Mouse (Mus musculus) stomach, embryonic 15.5 days (tissue): ENCODE results near the gene Lama4. TPM values are rescaled to one million over a fixed set of nuclear protein-coding genes. Genes with fewer than 3 reads are reported as not detected.

Source experiments
- ATAC-seq: fragments of 200-750 bp; cut with Nextera tagmentation; 2 replicates; pipeline ENCODE4 v1.8.0; 2017; ENCODE audit warnings: low read depth, moderate number of reproducible peaks, moderate TSS enrichment; ENCODE audit not compliant: insufficient read depth, low FRiP score
- H3K27ac ChIP-seq: fragments of 300-500 bp; sonication (generic); 2 replicates; pipeline ENCODE4 v1.5.1; 2015; ENCODE audit warnings: mild to moderate bottlenecking, inconsistent platforms
- H3K27me3 ChIP-seq: fragments of 300-500 bp; sonication (generic); replicated peaks from 2 replicates; pipeline ENCODE4 v1.6.1; 2015; ENCODE audit warnings: inconsistent platforms
- H3K36me3 ChIP-seq: fragments of 300-500 bp; sonication (generic); 2 replicates; pipeline ENCODE4 v1.6.1; 2015; ENCODE audit warnings: inconsistent platforms
- H3K4me1 ChIP-seq: fragments of 300-500 bp; sonication (generic); 2 replicates; pipeline ENCODE4 v1.6.1; 2015; ENCODE audit warnings: inconsistent platforms
- H3K4me2 ChIP-seq: fragments of 300-500 bp; sonication (generic); 2 replicates; pipeline ENCODE4 v1.6.1; 2015; ENCODE audit warnings: mild to moderate bottlenecking, inconsistent platforms
- H3K4me3 ChIP-seq: fragments of 300-500 bp; sonication (generic); replicated peaks from 2 replicates; pipeline ENCODE4 v1.5.1; 2015; ENCODE audit warnings: inconsistent platforms
- H3K9ac ChIP-seq: fragments of 300-500 bp; sonication (generic); 2 replicates; pipeline ENCODE4 v1.6.1; 2015; ENCODE audit warnings: inconsistent platforms
- H3K9me3 ChIP-seq: fragments of 300-500 bp; sonication (generic); 2 replicates; pipeline ENCODE4 v1.6.1; 2016; ENCODE audit warnings: inconsistent platforms
- WGBS: fragments of 180-500 bp; shearing (Covaris S2); methylation state at CpG from one replicate; pipeline ENCODE4 v1.1.7; 2015; 5-methylcytosine and 5-hydroxymethylcytosine counted together
- polyA plus RNA-seq: library from polyadenylated mRNA; unstranded; fragments of >200 nt; fragmentation: Nextera tagmentation; extraction: Ambion mirVana; gene quantifications from 2 replicates; pipeline ENCODE4 v1.2.1, GENCODE M21; 2015

Lama4 gene
- polyA plus RNA-seq, 1 experiment from 2014 or later, result 52.5 TPM

- Histone ChIP-seq H3K9ac (no peak overlapping the region), H3K27me3 (no peaks in the 10 kb centered on the region), H3K36me3 (no peaks in the 10 kb centered on the region), H3K4me2 (peak overlapping the region; percentile 21; the same call in 1 of the 2 replicates), H3K4me1 (no peaks in the 10 kb centered on the region), H3K9me3 (no peaks in the 10 kb centered on the region), H3K27ac (peak overlapping the region; percentile 51; the same call in 1 of the 2 replicates), H3K4me3 (no peak overlapping the region)
- 49% methylated on average over 7 of the region's 7 CpGs for WGBS
- ATAC-seq, result no peak
Observed at GRCm38 (mm10) chr10:38972221-38972946, 7.1 kb downstream of the Lama4 start.

GRCm38 (mm10) chr10:38973016-38973415 lies 7.7 kb downstream of the Lama4 start:
- no peaks in the 10 kb centered on the region for H3K9me3 ChIP-seq
- no peak for ATAC-seq
- peak overlapping the region; percentile 51; the same call in 1 of the 2 replicates for H3K27ac ChIP-seq
- WGBS, result 30% methylated on average over 4 of the region's 4 CpGs
- H3K9ac ChIP-seq, result no peak overlapping the region
- H3K36me3 ChIP-seq, result no peaks in the 10 kb centered on the region
- H3K27me3 ChIP-seq, result no peaks in the 10 kb centered on the region
- H3K4me1 ChIP-seq, result no peaks in the 10 kb centered on the region
- no peak overlapping the region for H3K4me3 ChIP-seq
- H3K4me2 ChIP-seq, result no peak overlapping the region

- Histone ChIP-seq H3K36me3 (no peaks in the 10 kb centered on the region), H3K4me1 (no peaks in the 10 kb centered on the region), H3K4me2 (no peak overlapping the region), H3K9ac (no peak overlapping the region), H3K27me3 (no peaks in the 10 kb centered on the region), H3K27ac (no peak overlapping the region), H3K9me3 (no peaks in the 10 kb centered on the region), H3K4me3 (no peak overlapping the region)
- 55% methylated on average over 1 of the region's 1 CpGs for WGBS
- ATAC-seq, result no peak
Observed at GRCm38 (mm10) chr10:38978195-38978594, 12.9 kb downstream of the Lama4 start.

- 43% methylated on average over 5 of the region's 5 CpGs for WGBS
- H3K4me2 ChIP-seq, result no peak overlapping the region
- no peaks in the 10 kb centered on the region for H3K27me3 ChIP-seq
- peaks cover 5% of the 10 kb centered on the region; the same call in 1 of the 2 replicates for H3K4me1 ChIP-seq
- no peak overlapping the region for H3K27ac ChIP-seq
- H3K9me3 ChIP-seq, result no peaks in the 10 kb centered on the region
- H3K36me3 ChIP-seq, result no peaks in the 10 kb centered on the region
- no peak for ATAC-seq
- no peak overlapping the region for H3K4me3 ChIP-seq
- no peak overlapping the region for H3K9ac ChIP-seq
Observed at GRCm38 (mm10) chr10:38979699-38980098, 14.4 kb downstream of the Lama4 start.

GRCm38 (mm10) chr10:38980980-38981379 lies 15.7 kb downstream of the Lama4 start:
- no peaks in the 10 kb centered on the region for H3K36me3 ChIP-seq
- ATAC-seq, result no peak
- WGBS, result 58% methylated on average over 3 of the region's 3 CpGs
- H3K9ac ChIP-seq, result no peak overlapping the region
- H3K4me2 ChIP-seq, result no peak overlapping the region
- no peak overlapping the region for H3K27ac ChIP-seq
- H3K9me3 ChIP-seq, result no peaks in the 10 kb centered on the region
- no peak overlapping the region for H3K4me3 ChIP-seq
- no peaks in the 10 kb centered on the region for H3K27me3 ChIP-seq
- peaks cover 5% of the 10 kb centered on the region; the same call in 1 of the 2 replicates for H3K4me1 ChIP-seq

GRCm38 (mm10) chr10:38984358-38985075 lies 19.2 kb downstream of the Lama4 start:
- no peaks in the 10 kb centered on the region for H3K36me3 ChIP-seq
- WGBS, result 21% methylated on average over 4 of the region's 4 CpGs
- ATAC-seq, result no peak
- H3K4me2 ChIP-seq, result 0 out of 2 replicates have a peak overlapping the region, but pooled peaks have one; percentile 5
- H3K27ac ChIP-seq, result peak overlapping the region; percentile 68
- 0 out of 2 replicates have a peak overlapping the region, but pooled peaks have one; percentile 4 for H3K9ac ChIP-seq
- H3K27me3 ChIP-seq, result no peaks in the 10 kb centered on the region
- no peaks in the 10 kb centered on the region for H3K9me3 ChIP-seq
- peaks cover 5% of the 10 kb centered on the region; the same call in 1 of the 2 replicates for H3K4me1 ChIP-seq
- no peak overlapping the region for H3K4me3 ChIP-seq

- Histone ChIP-seq H3K4me3 (no peak overlapping the region), H3K36me3 (no peaks in the 10 kb centered on the region), H3K9ac (no peak overlapping the region), H3K27me3 (no peaks in the 10 kb centered on the region), H3K27ac (peak overlapping the region; percentile 18; the same call in 1 of the 2 replicates), H3K4me1 (peaks cover 5% of the 10 kb centered on the region; the same call in 1 of the 2 replicates), H3K9me3 (no peaks in the 10 kb centered on the region), H3K4me2 (no peak overlapping the region)
- WGBS, result 61% methylated on average over 3 of the region's 3 CpGs
- no peak for ATAC-seq
Observed at GRCm38 (mm10) chr10:38986053-38986452, 20.7 kb downstream of the Lama4 start.

GRCm38 (mm10) chr10:38992827-38993226 lies 27.5 kb downstream of the Lama4 start:
- Histone ChIP-seq H3K27ac (no peak overlapping the region), H3K9me3 (no peaks in the 10 kb centered on the region), H3K4me2 (no peak overlapping the region), H3K36me3 (no peaks in the 10 kb centered on the region), H3K9ac (no peak overlapping the region), H3K4me1 (no peaks in the 10 kb centered on the region), H3K4me3 (no peak overlapping the region), H3K27me3 (no peaks in the 10 kb centered on the region)
- ATAC-seq, result no peak
- 90% methylated on average over 1 of the region's 1 CpGs for WGBS

GRCm38 (mm10) chr10:38993632-38994424 lies 28.5 kb downstream of the Lama4 start:
- no peak overlapping the region for H3K4me3 ChIP-seq
- no peak overlapping the region for H3K4me2 ChIP-seq
- H3K9me3 ChIP-seq, result no peaks in the 10 kb centered on the region
- 69% methylated on average over 2 of the region's 2 CpGs for WGBS
- no peak overlapping the region for H3K9ac ChIP-seq
- no peak overlapping the region for H3K27ac ChIP-seq
- ATAC-seq, result no peak
- no peaks in the 10 kb centered on the region for H3K4me1 ChIP-seq
- no peaks in the 10 kb centered on the region for H3K36me3 ChIP-seq
- H3K27me3 ChIP-seq, result no peaks in the 10 kb centered on the region

GRCm38 (mm10) chr10:38994719-38995450 lies 29.6 kb downstream of the Lama4 start:
- no peaks in the 10 kb centered on the region for H3K4me1 ChIP-seq
- no peak overlapping the region for H3K4me3 ChIP-seq
- no peak for ATAC-seq
- no peaks in the 10 kb centered on the region for H3K36me3 ChIP-seq
- no peaks in the 10 kb centered on the region for H3K27me3 ChIP-seq
- H3K27ac ChIP-seq, result no peak overlapping the region
- H3K9me3 ChIP-seq, result no peaks in the 10 kb centered on the region
- H3K9ac ChIP-seq, result no peak overlapping the region
- 82% methylated on average over 9 of the region's 9 CpGs for WGBS
- H3K4me2 ChIP-seq, result no peak overlapping the region

GRCm38 (mm10) chr10:38995896-38996295 lies 30.6 kb downstream of the Lama4 start:
- Histone ChIP-seq H3K4me2 (no peak overlapping the region), H3K4me3 (no peak overlapping the region), H3K27ac (no peak overlapping the region), H3K27me3 (no peaks in the 10 kb centered on the region), H3K4me1 (no peaks in the 10 kb centered on the region), H3K9me3 (no peaks in the 10 kb centered on the region), H3K36me3 (no peaks in the 10 kb centered on the region), H3K9ac (no peak overlapping the region)
- 71% methylated on average over 2 of the region's 2 CpGs for WGBS
- ATAC-seq, result no peak
